Comparison of ENCODE assay signal across 12 mouse cellular contexts in genomic region chr9:55199348-55199747, GRCm38 (mm10). TPM values are rescaled to one million over a fixed set of nuclear protein-coding genes. Genes with fewer than 3 reads are reported as not detected.
DNase-seq lines count a peak whose midpoint lies in the region; TF ChIP-seq lines count a peak whose summit lies in the region.
"Had no signal": no experiment of that assay in that cellular context is flagged by ENCODE, and none has a peak within 500 bp of the region (broad histone marks: within the 10 kb centered on the region; RNA-seq: fewer than 3 reads in every experiment).

No protein-coding gene starts in this region.

- DNase-seq in adrenal gland, adult (ENCODE audit: inconsistent age in 2 of 2, low spot score in 1 of 2) = peak; percentile 55 to 79
- no peak for DNase-seq in adrenal gland, postnatal 4 days (ENCODE audit: low spot score in 2 of 2)
- peak in 1 of 2 experiments; percentile 4 for DNase-seq in layer of hippocampus, adult 2 months (ENCODE audit: low spot score in 2 of 2)
- DNase-seq in layer of hippocampus, postnatal 10 days (ENCODE audit: low spot score in 2 of 2) = no peak
- DNase-seq in cerebellum, adult 9-10 months = peak; percentile 82
- peak; percentile 22 to 27 for DNase-seq in left cerebral cortex, postnatal 36 days (ENCODE audit: low spot score in 2 of 2)
- no peak for DNase-seq in embryo, embryonic 9.5 days (ENCODE audit: extremely low spot score)
- no peak for DNase-seq in testis, postnatal 14 days (ENCODE audit: low spot score)
- DNase-seq: kidney, postnatal 10 days; thymus, postnatal 4 days had no signal

- H3K4me3 ChIP-seq in layer of hippocampus, adult 2 months = no peak overlapping the region
- H3K4me3 ChIP-seq: embryonic facial prominence, embryonic 15.5 days; neural tube, embryonic 13.5 days had no signal

- no peak overlapping the region for H3K27ac ChIP-seq in layer of hippocampus, adult 2 months
- H3K27ac ChIP-seq: embryonic facial prominence, embryonic 15.5 days; neural tube, embryonic 13.5 days had no signal

- TF ChIP-seq CTCF in layer of hippocampus, adult 2 months (conservative IDR thresholded peaks at IDR 0.05) = peak; percentile 36

- intact Hi-C loops in left cerebral cortex, postnatal 36 days (cut with DNase I) = no loop called here

RNA-seq across cellular contexts. Expression of gene Fbxo22, which starts 9.4 kb away (rescaled TPM):
- total RNA-seq in adrenal gland, postnatal 4 days (2021) = 10 to 100 TPM; 32.6 to 34.8 TPM
- 10 to 100 TPM; 31.0 to 36.0 TPM for total RNA-seq in layer of hippocampus, adult 2 months (2021)
- total RNA-seq in layer of hippocampus, postnatal 10 days (2021) = 10 to 100 TPM; 39.9 to 40.7 TPM
- 10 to 100 TPM; 40.5 to 41.7 TPM for total RNA-seq in left cerebral cortex, postnatal 36 days (2021)

RNA-seq across cellular contexts. Expression of gene Ube2q2, which starts 50.7 kb away (rescaled TPM):
- 10 to 100 TPM; 40.4 to 45.1 TPM for total RNA-seq in adrenal gland, postnatal 4 days (2021)
- total RNA-seq in layer of hippocampus, adult 2 months (2021) = 10 to 100 TPM; 58.0 to 65.8 TPM
- total RNA-seq in layer of hippocampus, postnatal 10 days (2021) = 10 to 100 TPM; 42.1 to 52.3 TPM
- 10 to 100 TPM; 65.6 to 66.4 TPM for total RNA-seq in left cerebral cortex, postnatal 36 days (2021)

Comparison
In these comparisons a context has a peak if more than half of its experiments do, and no peak if none do; other contexts are left out.
1. DNase-seq: peak in adrenal gland, adult (2 of 2), cerebellum, adult 9-10 months (single experiment) and left cerebral cortex, postnatal 36 days (2 of 2); none in adrenal gland, postnatal 4 days (0 of 2), layer of hippocampus, postnatal 10 days (0 of 2), embryo, embryonic 9.5 days (single experiment) and testis, postnatal 14 days (single experiment).